Mouse (Mus musculus): ENCODE data around the gene Lcn12. TPM values are rescaled to one million over a fixed set of nuclear protein-coding genes. Genes with fewer than 3 reads are reported as not detected.

The Lcn12 gene
- total and polyA plus RNA-seq, 2 experiments from 2014 or later, result not detected

DNA sequence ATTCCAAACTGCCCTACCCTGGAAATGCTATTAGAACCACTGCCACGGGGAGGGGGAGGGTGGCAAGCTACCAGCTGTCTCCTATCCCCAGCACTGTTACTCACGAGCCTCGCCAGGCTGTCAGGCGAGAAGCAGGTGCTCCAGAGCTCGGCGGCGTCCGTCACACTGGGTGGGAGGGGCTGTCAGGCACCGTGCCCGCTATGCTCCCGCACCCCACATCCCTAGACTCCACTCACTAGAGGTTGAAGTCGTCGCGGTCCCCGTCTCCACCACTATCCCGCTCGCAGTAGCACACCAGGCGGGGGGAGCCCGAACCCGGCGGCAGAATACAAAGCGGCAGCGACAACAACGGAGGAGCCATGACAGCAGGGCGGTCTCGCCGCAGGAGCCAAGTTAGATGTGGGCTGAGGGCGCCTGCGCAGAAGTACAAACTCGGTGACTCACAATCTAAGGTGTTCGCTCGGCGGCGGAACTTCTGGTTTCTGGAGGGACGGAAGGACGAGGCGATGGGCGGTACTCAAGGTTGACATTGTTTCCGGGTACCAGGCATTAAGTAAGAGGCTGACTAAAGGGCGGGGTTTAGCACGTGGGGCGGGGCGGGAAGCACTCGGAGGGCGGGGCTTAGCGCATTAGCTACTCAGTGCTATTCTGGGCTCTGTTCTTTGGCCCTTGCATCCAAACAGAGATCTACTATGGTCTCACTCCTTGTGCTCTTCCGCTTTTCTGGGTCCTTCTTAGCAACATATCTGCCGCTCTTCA lies 33.0 kb downstream of the Lcn12 start, which contains the start of gene Paxx:
Gene Paxx (minus strand): TSS at position 544 of the 759 bp plus-strand sequence.
- H3K9me3 ChIP-seq (ENCODE audit: low read length), result no peaks in the 10 kb centered on the region
- TF ChIP-seq CTCF (IDR thresholded peaks at IDR 0.05), result no peak; the same call in 1 of the 2 replicates
- H3K36me3 ChIP-seq (ENCODE audit: insufficient read depth, low read length), result peaks cover 17% of the 10 kb centered on the region
- peak within 1 kb of the TSS; percentile 58 for H3K4me3 ChIP-seq (ENCODE audit: low read depth, low read length)
- H3K4me2 ChIP-seq (ENCODE audit: low read depth, low read length, poor library complexity, severe bottlenecking), result peak within 1 kb of the TSS; percentile 95
- peak; percentile 97 for DNase-seq (ENCODE audit: low spot score)
- peak within 1 kb of the TSS; percentile 86 for H3K9ac ChIP-seq (replicated peaks; ENCODE audit: low read length, poor library complexity, severe bottlenecking)
- H3K27ac ChIP-seq (ENCODE audit: low read depth, low read length), result peak within 1 kb of the TSS; percentile 86
- under 1% methylated on average over 48 of the region's 48 CpGs for WGBS
- H3K27me3 ChIP-seq (ENCODE audit: insufficient read depth, low read length), result no peaks in the 10 kb centered on the region
- H3K4me1 ChIP-seq (ENCODE audit: insufficient read depth, low read length), result peaks cover 15% of the 10 kb centered on the region
- peak; percentile 87 for ATAC-seq (ENCODE audit: low FRiP score)

- DNase-seq (ENCODE audit: low spot score) (no peak), ATAC-seq (ENCODE audit: low FRiP score) (peak; percentile 15; the same call in 1 of the 2 replicates)
- H3K4me2 ChIP-seq (ENCODE audit: low read depth, low read length, poor library complexity, severe bottlenecking), result peak overlapping the region; percentile 95
- no peaks in the 10 kb centered on the region for H3K27me3 ChIP-seq (ENCODE audit: insufficient read depth, low read length)
- H3K9ac ChIP-seq (replicated peaks; ENCODE audit: low read length, poor library complexity, severe bottlenecking), result peak overlapping the region; percentile 86
- peaks cover 17% of the 10 kb centered on the region for H3K36me3 ChIP-seq (ENCODE audit: insufficient read depth, low read length)
- H3K4me3 ChIP-seq (ENCODE audit: low read depth, low read length), result peak overlapping the region; percentile 58
- peak overlapping the region; percentile 86 for H3K27ac ChIP-seq (ENCODE audit: low read depth, low read length)
- H3K9me3 ChIP-seq (ENCODE audit: low read length), result no peaks in the 10 kb centered on the region
- no peak for TF ChIP-seq CTCF (IDR thresholded peaks at IDR 0.05)
- H3K4me1 ChIP-seq (ENCODE audit: insufficient read depth, low read length), result peaks cover 15% of the 10 kb centered on the region
- WGBS, result 32% methylated on average over 5 of the region's 5 CpGs
Observed at GRCm38 (mm10) chr2:25460135-25460534, 33.6 kb downstream of the Lcn12 start.

DNA sequence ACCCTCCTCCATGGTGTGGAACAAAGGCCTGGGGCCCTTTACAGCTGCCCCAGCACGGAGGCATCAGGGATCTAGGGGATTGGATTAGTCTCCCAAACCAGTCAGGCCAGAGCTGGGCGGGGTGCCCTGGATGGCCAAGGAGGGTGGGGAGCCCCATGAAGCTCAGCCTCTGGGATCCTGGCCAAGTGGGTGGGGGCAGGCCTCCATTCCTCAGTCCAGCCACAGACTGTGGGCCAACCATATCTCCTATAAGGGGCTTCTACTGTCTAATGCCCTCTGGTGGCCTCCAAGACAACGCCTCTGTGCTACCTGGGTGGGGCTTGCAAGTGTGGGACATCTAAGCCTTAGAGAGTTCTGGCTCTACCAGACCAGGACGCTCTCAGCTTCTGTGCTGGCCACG lies 34.8 kb downstream of the Lcn12 start:
- Histone ChIP-seq H3K9ac (replicated peaks; ENCODE audit: low read length, poor library complexity, severe bottlenecking) (no peak overlapping the region), H3K27ac (ENCODE audit: low read depth, low read length) (no peak overlapping the region), H3K4me2 (ENCODE audit: low read depth, low read length, poor library complexity, severe bottlenecking) (no peak overlapping the region), H3K4me3 (ENCODE audit: low read depth, low read length) (no peak overlapping the region), H3K4me1 (ENCODE audit: insufficient read depth, low read length) (peaks cover 15% of the 10 kb centered on the region), H3K36me3 (ENCODE audit: insufficient read depth, low read length) (peaks cover 17% of the 10 kb centered on the region), H3K27me3 (ENCODE audit: insufficient read depth, low read length) (no peaks in the 10 kb centered on the region), H3K9me3 (ENCODE audit: low read length) (no peaks in the 10 kb centered on the region)
- DNase-seq (ENCODE audit: low spot score), result peak; percentile 12
- TF ChIP-seq CTCF (IDR thresholded peaks at IDR 0.05), result no peak
- 83% methylated on average over 5 of the region's 5 CpGs for WGBS
- no peak for ATAC-seq (ENCODE audit: low FRiP score)

GRCm38 (mm10) chr2:25457022-25457896 lies 36.5 kb downstream of the Lcn12 start:
- peaks cover 17% of the 10 kb centered on the region for H3K36me3 ChIP-seq (ENCODE audit: insufficient read depth, low read length)
- H3K27ac ChIP-seq (ENCODE audit: low read depth, low read length), result no peak overlapping the region
- DNase-seq (ENCODE audit: low spot score) (no peak), ATAC-seq (ENCODE audit: low FRiP score) (no peak)
- WGBS, result 87% methylated on average over 9 of the region's 9 CpGs
- peaks cover 15% of the 10 kb centered on the region for H3K4me1 ChIP-seq (ENCODE audit: insufficient read depth, low read length)
- no peak for TF ChIP-seq CTCF (IDR thresholded peaks at IDR 0.05)
- H3K9me3 ChIP-seq (ENCODE audit: low read length), result no peaks in the 10 kb centered on the region
- H3K4me2 ChIP-seq (ENCODE audit: low read depth, low read length, poor library complexity, severe bottlenecking), result no peak overlapping the region
- H3K27me3 ChIP-seq (ENCODE audit: insufficient read depth, low read length), result no peaks in the 10 kb centered on the region
- H3K4me3 ChIP-seq (ENCODE audit: low read depth, low read length), result no peak overlapping the region
- H3K9ac ChIP-seq (replicated peaks; ENCODE audit: low read length, poor library complexity, severe bottlenecking), result no peak overlapping the region

DNA sequence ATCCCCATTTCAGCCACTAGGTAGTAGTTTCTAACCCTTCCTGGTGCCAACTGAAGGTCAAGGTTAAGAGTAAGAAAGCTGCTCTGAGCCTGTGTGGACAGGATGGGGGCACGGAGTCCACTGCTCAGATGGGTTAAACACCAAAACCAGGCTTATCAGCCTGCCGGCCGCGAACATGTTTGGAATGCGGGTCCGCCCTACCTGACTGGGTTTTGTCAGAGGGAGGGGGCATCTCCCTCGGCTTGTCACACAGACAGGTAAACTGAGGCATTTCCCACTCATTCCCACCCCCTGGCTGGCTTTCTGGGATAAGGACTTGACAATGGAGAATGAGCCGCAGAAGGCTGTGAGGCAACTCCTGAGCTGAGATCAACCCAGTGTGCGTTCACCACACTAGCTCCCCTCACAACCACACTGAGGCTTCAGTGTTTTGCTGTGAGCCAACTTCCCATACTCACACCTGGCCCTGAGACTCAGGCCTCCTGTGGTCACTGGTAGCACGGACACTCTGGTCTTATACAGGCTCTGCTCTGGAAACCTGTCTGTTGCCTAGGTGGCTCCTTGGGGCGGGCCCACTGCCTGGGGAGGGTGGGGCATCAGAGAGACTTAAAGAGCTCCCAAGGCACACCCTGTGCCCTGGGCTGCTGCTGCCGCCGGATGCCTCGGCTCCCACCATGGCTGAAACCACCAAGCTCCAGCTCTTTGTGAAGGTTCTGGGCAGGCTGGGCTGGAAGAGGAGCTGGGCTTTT lies 37.3 kb downstream of the Lcn12 start, which contains the start of gene Clic3:
Gene Clic3 (plus strand): TSS at position 634 of the 749 bp plus-strand sequence.
- no peak for ATAC-seq (ENCODE audit: low FRiP score)

More for the DNA sequence above, 37.3 kb downstream of the Lcn12 start, which contains the start of gene Clic3:
- H3K4me1 ChIP-seq (ENCODE audit: insufficient read depth, low read length), result peaks cover 12% of the 10 kb centered on the region
- no peaks in the 10 kb centered on the region for H3K9me3 ChIP-seq (ENCODE audit: low read length)
- WGBS, result 61% methylated on average over 14 of the region's 14 CpGs
- no peak within 1 kb of the TSS for H3K27ac ChIP-seq (ENCODE audit: low read depth, low read length)
- no peak for DNase-seq (ENCODE audit: low spot score)
- H3K9ac ChIP-seq (replicated peaks; ENCODE audit: low read length, poor library complexity, severe bottlenecking), result no peak within 1 kb of the TSS
- H3K36me3 ChIP-seq (ENCODE audit: insufficient read depth, low read length), result peaks cover 17% of the 10 kb centered on the region
- no peaks in the 10 kb centered on the region for H3K27me3 ChIP-seq (ENCODE audit: insufficient read depth, low read length)
- TF ChIP-seq CTCF (IDR thresholded peaks at IDR 0.05), result no peak
- no peak within 1 kb of the TSS for H3K4me2 ChIP-seq (ENCODE audit: low read depth, low read length, poor library complexity, severe bottlenecking)
- no peak within 1 kb of the TSS for H3K4me3 ChIP-seq (ENCODE audit: low read depth, low read length)

Measured in midbrain, postnatal 0 days (tissue).